Mouse (Mus musculus): Measurements from ENCODE around the gene Wdr5. TPM values are rescaled to one million over a fixed set of nuclear protein-coding genes. Genes with fewer than 3 reads are reported as not detected.
A peak's percentile ranks its signal among the peaks of the same experiment; 100 is the strongest.
"Not testable (repeated sequence)": the region's sequence is repeated elsewhere in the genome, so short reads cannot be mapped to it uniquely, and the experiment has no call there.

Gene Wdr5
- polyA plus RNA-seq, 1 experiment from 2014 or later: 65.9 TPM

DNA sequence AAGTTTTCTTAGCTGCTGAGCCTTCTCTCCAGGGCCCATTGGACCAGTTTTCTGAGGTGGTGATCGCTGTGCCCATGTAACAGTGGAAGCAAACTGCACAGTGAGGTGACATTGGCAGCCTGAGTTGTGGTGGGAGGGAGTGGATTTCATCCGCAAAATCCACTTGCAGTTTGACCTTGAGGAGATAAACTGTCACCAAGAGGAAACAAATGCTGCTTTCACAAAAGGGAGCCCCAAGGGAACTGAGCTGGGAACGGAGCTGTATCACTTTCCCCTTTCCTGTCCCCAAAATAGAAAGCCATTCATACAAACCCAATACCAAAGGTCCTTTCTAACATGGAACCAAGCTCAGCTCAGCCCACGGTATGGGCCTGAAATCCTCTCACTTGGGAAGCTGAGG is 35.1 kb upstream of the Wdr5 start:
- no peaks in the 10 kb centered on the region for H3K9me3 ChIP-seq (replicated peaks)
- WGBS: 63% methylated on average over 4 of the region's 4 CpGs
- H3K36me3 ChIP-seq: no peaks in the 10 kb centered on the region
- no peak overlapping the region for H3K9ac ChIP-seq
- H3K4me3 ChIP-seq (replicated peaks): no peak overlapping the region
- H3K27me3 ChIP-seq: no peaks in the 10 kb centered on the region
- H3K4me1 ChIP-seq: peaks cover 8% of the 10 kb centered on the region
- no peak overlapping the region for H3K4me2 ChIP-seq
- no peak for ATAC-seq (replicated peaks; ENCODE audit: low FRiP score)
- no peak overlapping the region for H3K27ac ChIP-seq

DNA sequence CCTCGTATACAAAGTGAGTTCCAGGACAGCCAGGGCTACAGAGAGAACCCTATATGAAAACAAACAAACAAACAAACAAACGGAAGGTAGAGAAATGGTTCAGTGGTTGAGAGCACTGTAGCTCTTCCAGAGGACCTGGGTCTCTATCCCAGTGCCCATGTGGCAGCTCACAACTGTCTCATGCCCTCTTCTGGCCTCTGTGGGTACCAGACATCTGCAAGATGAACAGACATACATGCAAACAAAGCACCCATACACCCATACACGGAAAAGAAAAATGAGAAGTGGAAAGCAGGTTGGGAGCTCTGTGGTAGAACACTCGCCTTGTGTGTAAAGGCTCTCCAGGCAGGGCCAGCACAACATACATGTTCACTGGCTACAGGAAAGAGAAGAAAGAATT is 34.6 kb upstream of the Wdr5 start:
- Histone ChIP-seq H3K27me3 (no peaks in the 10 kb centered on the region), H3K9me3 (replicated peaks) (no peaks in the 10 kb centered on the region), H3K9ac (no peak overlapping the region), H3K36me3 (no peaks in the 10 kb centered on the region), H3K4me3 (replicated peaks) (no peak overlapping the region), H3K4me1 (peaks cover 8% of the 10 kb centered on the region), H3K4me2 (no peak overlapping the region), H3K27ac (no peak overlapping the region)
- no peak for ATAC-seq (replicated peaks; ENCODE audit: low FRiP score)
- 76% methylated on average over 4 of the region's 4 CpGs for WGBS

DNA sequence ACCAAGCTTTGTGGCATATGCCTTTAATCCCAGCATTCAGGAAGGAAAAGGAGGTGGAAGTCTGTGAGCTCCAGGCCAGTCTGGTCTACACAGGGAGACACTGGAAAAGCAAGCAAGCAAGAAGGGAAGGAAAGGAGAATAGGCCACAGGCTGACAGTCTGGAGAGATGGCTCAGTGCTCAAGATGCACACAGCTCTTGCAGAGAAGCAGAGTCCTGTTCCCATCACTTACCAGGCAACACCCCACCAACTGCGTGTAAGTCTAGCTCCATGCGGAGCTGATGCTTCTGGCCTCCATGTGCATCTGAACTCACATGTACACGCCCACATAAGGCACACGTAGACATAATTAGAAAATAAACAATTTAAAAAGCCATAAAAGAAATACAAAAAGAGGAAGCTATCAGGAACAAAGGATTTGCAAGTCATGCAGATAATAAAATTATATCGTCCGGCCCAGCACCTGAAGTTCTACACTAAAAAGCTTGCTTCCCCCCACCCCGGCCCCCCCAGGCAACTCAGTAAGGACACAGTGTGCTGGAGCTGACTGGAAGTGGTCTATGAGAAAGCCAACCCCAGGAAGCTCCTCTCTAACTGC is 32.6 kb upstream of the Wdr5 start:
- H3K9ac ChIP-seq: no peak overlapping the region
- H3K4me2 ChIP-seq: no peak overlapping the region
- no peak overlapping the region for H3K4me3 ChIP-seq (replicated peaks)
- H3K4me1 ChIP-seq: no peaks in the 10 kb centered on the region
- no peaks in the 10 kb centered on the region for H3K9me3 ChIP-seq (replicated peaks)
- ATAC-seq (replicated peaks; ENCODE audit: low FRiP score): no peak
- WGBS: 80% methylated on average over 7 of the region's 7 CpGs
- H3K36me3 ChIP-seq: no peaks in the 10 kb centered on the region
- H3K27me3 ChIP-seq: no peaks in the 10 kb centered on the region
- H3K27ac ChIP-seq: no peak overlapping the region

DNA sequence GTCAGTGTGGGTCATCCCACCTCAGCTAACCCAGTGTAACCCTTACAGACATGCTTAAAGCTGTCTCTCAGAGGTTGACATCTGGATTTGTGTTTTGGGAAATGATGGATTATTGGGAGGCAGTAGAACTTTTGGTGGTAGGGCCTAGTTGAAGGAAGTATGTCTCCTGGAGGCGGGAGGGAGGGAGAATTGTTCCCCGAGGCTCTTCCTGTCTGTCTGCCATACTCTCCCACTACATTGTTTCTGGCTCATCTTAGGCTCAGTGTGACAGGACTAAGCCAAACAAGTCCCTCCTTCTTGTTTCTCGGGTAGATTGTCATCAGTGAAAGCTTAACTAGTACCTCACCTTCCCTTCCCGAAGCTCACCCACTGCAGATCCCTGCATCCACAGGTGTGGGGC is 28.2 kb upstream of the Wdr5 start:
- Histone ChIP-seq H3K4me2 (no peak overlapping the region), H3K4me1 (no peaks in the 10 kb centered on the region), H3K9me3 (replicated peaks) (no peaks in the 10 kb centered on the region), H3K27me3 (no peaks in the 10 kb centered on the region), H3K36me3 (no peaks in the 10 kb centered on the region), H3K9ac (no peak overlapping the region), H3K27ac (no peak overlapping the region), H3K4me3 (replicated peaks) (no peak overlapping the region)
- 69% methylated on average over 4 of the region's 4 CpGs for WGBS
- no peak for ATAC-seq (replicated peaks; ENCODE audit: low FRiP score)

DNA sequence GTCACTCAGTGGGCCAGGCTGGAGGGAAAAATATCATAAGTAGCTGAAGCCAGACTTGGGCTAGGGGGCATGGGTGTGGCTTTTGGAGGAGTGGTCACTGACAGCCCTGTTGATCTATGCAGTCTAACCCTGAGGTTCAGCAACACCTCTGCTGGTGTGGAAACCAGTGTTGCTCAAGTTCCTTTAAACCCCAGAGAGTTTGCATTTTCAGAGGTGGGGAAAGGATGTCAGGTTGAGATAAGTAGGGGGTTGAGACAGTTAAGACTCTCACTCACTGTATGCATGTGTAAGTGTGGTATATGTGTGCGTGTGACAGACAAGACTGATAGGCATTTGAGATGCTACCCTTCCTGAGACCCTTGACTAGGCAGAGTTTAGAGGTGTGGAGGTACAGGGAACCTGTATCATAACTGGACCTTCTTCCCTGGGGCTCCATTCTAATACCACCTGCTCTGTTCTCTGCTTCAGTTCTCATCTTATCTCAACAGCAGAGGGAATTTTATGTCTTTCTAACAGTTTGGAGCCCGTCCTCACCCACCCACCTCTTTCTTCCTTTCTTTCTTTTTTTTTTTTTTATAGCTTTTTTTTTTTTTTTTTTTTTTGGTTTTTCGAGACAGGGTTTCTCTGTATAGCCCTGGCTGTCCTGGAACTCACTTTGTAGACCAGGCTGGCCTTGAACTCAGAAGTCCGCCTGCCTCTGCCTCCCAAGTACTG is 27.5 kb upstream of the Wdr5 start:
- H3K9me3 ChIP-seq (replicated peaks): no peaks in the 10 kb centered on the region
- H3K4me3 ChIP-seq (replicated peaks): no peak overlapping the region
- H3K36me3 ChIP-seq: no peaks in the 10 kb centered on the region
- H3K27ac ChIP-seq: no peak overlapping the region
- no peak overlapping the region for H3K9ac ChIP-seq
- 73% methylated on average over 3 of the region's 4 CpGs for WGBS
- H3K4me1 ChIP-seq: no peaks in the 10 kb centered on the region
- H3K4me2 ChIP-seq: no peak overlapping the region
- no peak for ATAC-seq (replicated peaks; ENCODE audit: low FRiP score)
- no peaks in the 10 kb centered on the region for H3K27me3 ChIP-seq

DNA sequence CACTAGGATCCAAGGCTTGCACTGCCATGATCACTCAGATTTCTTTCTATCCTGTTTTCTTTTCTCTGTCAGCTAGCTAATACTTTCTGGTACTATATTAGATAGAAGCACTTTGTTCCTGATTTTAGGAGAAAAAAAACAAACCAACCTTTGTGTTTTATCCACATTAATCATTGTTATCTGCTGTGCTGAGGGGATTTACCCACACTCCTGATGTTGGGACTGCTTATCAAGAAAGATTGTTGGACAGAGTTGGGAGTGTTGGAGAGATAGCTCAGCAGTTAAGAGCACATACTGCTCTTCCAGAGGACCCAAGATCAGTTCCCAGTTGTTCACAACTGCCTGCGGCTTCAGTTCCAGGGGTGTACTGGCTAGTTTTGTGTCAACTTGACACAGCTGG is 26.6 kb upstream of the Wdr5 start:
- 88% methylated on average over 1 of the region's 1 CpGs for WGBS
- no peaks in the 10 kb centered on the region for H3K27me3 ChIP-seq
- no peaks in the 10 kb centered on the region for H3K9me3 ChIP-seq (replicated peaks)
- H3K4me2 ChIP-seq: no peak overlapping the region
- H3K27ac ChIP-seq: no peak overlapping the region
- H3K4me1 ChIP-seq: no peaks in the 10 kb centered on the region
- H3K4me3 ChIP-seq (replicated peaks): no peak overlapping the region
- no peak for ATAC-seq (replicated peaks; ENCODE audit: low FRiP score)
- H3K9ac ChIP-seq: no peak overlapping the region
- H3K36me3 ChIP-seq: no peaks in the 10 kb centered on the region

DNA sequence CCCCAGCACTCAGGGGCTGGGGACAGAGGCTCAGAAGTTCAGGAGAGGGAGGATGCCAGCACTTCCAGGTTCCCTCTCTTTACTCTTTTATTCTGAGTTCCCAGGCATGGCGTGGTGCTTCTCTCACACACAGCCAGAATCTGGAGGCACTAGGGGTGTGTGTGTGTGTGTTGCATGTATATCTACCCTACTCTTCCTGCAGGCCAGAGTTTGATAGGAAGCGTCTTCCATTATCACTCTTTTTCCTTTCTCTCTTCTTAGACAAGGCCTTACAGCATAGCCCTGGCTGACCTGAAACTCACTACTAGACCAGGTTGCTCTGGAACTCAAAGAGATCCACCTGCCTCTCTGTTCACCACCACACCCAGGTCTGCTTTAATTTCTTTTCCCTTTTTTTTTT is 24.0 kb upstream of the Wdr5 start:
- 95% methylated on average over 2 of the region's 2 CpGs for WGBS
- no peaks in the 10 kb centered on the region for H3K36me3 ChIP-seq
- H3K27ac ChIP-seq: no peak overlapping the region
- no peak overlapping the region for H3K4me3 ChIP-seq (replicated peaks)
- no peak overlapping the region for H3K4me2 ChIP-seq
- no peaks in the 10 kb centered on the region for H3K4me1 ChIP-seq
- no peak for ATAC-seq (replicated peaks; ENCODE audit: low FRiP score)
- no peaks in the 10 kb centered on the region; the same call in 1 of the 2 replicates for H3K9me3 ChIP-seq (replicated peaks)
- H3K27me3 ChIP-seq: no peaks in the 10 kb centered on the region
- no peak overlapping the region for H3K9ac ChIP-seq

DNA sequence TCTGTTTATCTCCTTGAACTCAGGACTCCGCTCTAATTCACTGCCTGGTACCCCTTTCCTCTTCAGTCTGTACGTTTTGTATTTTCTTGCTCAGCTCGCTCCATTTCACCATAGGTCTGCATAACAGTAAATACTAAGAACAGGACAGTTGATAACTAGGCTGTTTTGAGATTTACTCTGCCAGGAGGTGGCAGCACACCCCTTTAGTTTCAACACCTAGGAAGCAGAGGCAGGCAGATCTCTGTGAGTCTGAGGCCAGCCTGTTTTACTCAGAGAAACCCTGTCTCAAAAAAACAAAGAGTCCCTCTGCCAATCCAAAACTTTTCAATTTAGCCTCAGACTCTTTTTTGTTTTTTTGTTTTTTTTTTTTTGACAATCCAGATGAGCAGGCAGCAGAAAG is 21.0 kb upstream of the Wdr5 start:
- WGBS: 94% methylated on average over 3 of the region's 3 CpGs
- no peaks in the 10 kb centered on the region; the same call in 1 of the 2 replicates for H3K9me3 ChIP-seq (replicated peaks)
- no peak overlapping the region for H3K27ac ChIP-seq
- no peak overlapping the region for H3K4me3 ChIP-seq (replicated peaks)
- no peak overlapping the region for H3K4me2 ChIP-seq
- H3K4me1 ChIP-seq: no peaks in the 10 kb centered on the region
- no peak overlapping the region for H3K9ac ChIP-seq
- no peak for ATAC-seq (replicated peaks; ENCODE audit: low FRiP score)
- H3K36me3 ChIP-seq: no peaks in the 10 kb centered on the region
- H3K27me3 ChIP-seq: no peaks in the 10 kb centered on the region

DNA sequence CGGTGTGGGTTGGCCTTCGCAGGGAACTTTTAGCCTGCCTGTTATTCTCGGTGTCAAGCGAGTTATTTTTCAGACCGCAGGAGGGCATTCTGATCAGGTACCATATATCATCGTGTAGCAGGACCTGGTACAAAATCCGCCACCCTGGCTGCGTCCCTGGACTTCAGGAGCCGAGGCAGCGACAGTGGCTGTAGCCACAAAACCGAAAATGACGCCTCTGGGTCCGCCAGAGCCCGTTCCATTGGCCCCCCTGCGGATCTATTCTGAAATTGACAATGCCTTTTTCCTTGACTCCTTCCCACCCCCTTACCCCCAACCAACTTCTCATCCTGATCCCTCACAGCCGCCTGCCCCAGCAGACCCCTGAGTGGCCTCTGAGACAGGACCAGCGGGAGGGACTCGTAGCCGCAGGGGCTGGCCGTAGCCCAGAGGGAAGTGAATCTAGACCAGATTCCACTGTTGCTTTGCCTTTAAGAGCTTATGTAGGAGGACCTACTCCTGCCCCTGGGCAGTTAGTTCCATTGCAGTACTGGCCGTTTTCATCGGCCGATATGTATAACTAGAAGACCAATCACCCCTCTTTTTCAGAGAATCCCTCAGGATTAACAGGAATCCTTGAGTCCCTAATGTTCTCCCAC is 18.4 kb upstream of the Wdr5 start:
- Histone ChIP-seq H3K36me3 (no peaks in the 10 kb centered on the region), H3K4me3 (replicated peaks) (peak overlapping the region; percentile 32), H3K9ac (no peak overlapping the region), H3K4me2 (peak overlapping the region; percentile 54), H3K4me1 (no peaks in the 10 kb centered on the region), H3K9me3 (replicated peaks) (no peaks in the 10 kb centered on the region; the same call in 1 of the 2 replicates), H3K27ac (peak overlapping the region; percentile 64), H3K27me3 (no peaks in the 10 kb centered on the region)
- WGBS: 60% methylated on average over 23 of the region's 23 CpGs
- no peak for ATAC-seq (replicated peaks; ENCODE audit: low FRiP score)

DNA sequence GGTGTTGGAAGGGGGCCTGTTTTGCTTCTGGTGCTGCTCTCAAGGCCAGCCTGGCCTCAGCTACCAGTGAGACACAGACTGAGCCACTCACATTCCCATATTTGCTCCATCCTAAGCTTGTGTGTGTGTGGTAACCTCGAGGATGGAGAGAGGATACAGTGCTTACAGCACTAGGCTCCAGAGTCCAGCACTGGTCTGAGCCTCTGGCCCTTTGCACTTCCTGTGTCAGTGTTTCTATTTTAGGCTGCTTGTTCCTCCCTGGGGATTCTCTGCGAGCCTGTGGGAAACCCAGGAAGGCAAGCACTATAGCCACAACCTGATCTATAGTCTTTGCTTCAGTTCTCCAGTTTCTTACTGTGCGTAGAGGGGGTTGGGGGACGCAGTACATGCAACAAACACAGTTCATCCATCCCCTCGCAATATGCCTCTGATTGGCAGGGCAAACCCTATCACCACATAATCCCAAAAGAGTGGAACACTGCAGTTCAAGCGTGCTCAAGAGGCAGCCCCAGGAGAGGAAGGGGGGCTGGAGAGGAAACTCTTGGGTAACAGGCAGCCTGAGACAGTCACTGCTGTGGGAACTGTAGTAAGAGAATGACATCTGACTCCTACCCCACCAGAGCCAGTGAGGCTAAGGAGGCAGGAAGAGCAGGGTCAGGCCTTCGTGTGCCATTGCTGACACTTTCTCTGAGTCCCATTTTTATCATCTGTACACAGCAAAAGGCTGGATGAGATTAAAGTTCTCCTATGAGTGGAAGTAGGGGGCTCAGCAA is 10.7 kb upstream of the Wdr5 start:
- no peaks in the 10 kb centered on the region for H3K27me3 ChIP-seq
- peak overlapping the region; percentile 49 for H3K27ac ChIP-seq
- H3K4me1 ChIP-seq: peaks cover 23% of the 10 kb centered on the region
- no peak overlapping the region for H3K9ac ChIP-seq
- peak; percentile 43; the same call in 1 of the 2 replicates for ATAC-seq (replicated peaks; ENCODE audit: low FRiP score)
- H3K4me2 ChIP-seq: no peak overlapping the region
- WGBS: 52% methylated on average over 7 of the region's 7 CpGs
- H3K9me3 ChIP-seq (replicated peaks): no peaks in the 10 kb centered on the region
- H3K4me3 ChIP-seq (replicated peaks): no peak overlapping the region
- no peaks in the 10 kb centered on the region for H3K36me3 ChIP-seq

DNA sequence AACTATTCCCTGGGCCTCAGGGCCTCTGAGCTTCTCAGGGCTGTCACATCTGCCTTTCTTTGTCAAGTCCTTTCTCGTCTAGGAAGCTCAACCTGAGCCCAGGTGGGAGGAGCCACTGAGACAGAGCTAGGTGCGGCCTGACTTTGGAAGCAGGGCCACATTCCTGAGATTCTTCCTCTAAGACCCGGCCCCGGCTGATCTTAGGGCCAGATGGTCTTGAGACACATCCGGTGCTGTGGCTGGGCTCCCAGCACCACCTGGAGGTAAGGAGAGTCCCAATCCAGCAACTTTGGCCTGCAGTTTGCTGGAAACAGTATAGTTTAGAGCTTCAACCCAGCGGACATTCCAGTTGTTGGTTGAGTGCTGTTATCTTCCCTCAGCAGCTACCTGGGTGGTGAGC is 9.4 kb upstream of the Wdr5 start:
- H3K4me2 ChIP-seq: no peak overlapping the region

DNA sequence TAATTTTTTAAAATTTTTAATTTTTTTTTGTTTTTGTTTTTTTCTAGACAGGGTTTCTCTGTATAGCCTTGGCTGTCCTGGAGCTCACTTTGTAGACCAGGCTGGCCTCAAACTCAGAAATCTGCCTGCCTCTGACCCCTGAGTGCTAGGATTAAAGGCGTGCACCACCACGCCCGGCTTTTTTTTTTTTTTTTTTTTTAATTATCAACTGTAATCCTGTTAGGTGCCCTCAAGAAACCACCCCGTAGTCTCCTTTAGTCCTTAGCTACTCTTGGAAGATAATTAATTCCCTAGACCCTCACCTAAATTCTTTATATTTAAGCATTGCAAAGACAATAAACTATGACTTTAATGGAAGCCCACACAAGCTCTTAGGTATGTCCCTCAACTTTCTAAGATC is 8.3 kb upstream of the Wdr5 start:
- H3K4me3 ChIP-seq (replicated peaks); H3K9ac ChIP-seq; ATAC-seq (replicated peaks; ENCODE audit: low FRiP score); H3K4me2 ChIP-seq; H3K27me3 ChIP-seq; H3K36me3 ChIP-seq; H3K9me3 ChIP-seq (replicated peaks); H3K27ac ChIP-seq: not testable (repeated sequence)
- peaks cover 23% of the 10 kb centered on the region for H3K4me1 ChIP-seq
- WGBS: 87% methylated on average over 4 of the region's 4 CpGs

More for the DNA sequence above, 9.4 kb upstream of the Wdr5 start:
- ATAC-seq (replicated peaks; ENCODE audit: low FRiP score): peak; percentile 76
- H3K4me3 ChIP-seq (replicated peaks): no peak overlapping the region
- peak overlapping the region; percentile 49 for H3K27ac ChIP-seq
- H3K36me3 ChIP-seq: no peaks in the 10 kb centered on the region
- no peaks in the 10 kb centered on the region for H3K27me3 ChIP-seq
- no peak overlapping the region for H3K9ac ChIP-seq
- WGBS: 13% methylated on average over 6 of the region's 6 CpGs
- H3K4me1 ChIP-seq: peaks cover 23% of the 10 kb centered on the region
- no peaks in the 10 kb centered on the region for H3K9me3 ChIP-seq (replicated peaks)

All from kidney, embryonic 15.5 days (tissue).